Mouse (Mus musculus): ENCODE measurements around the gene Pfdn6.
"Not testable (repeated sequence)": the region's sequence is repeated elsewhere in the genome, so short reads cannot be mapped to it uniquely, and the experiment has no call there.

Gene Pfdn6

GRCm38 (mm10) chr17:33940206-33940805 lies at the start of gene Pfdn6, which contains the start of gene Wdr46:
Pfdn6 (minus strand) TSS chr17:33940343.
Wdr46 (plus strand) TSS chr17:33940660.
- peak; percentile 96 for DNase-seq (ENCODE audit: low read depth, low spot score)

GRCm38 (mm10) chr17:33982136-33982535 lies 42.0 kb upstream of the Pfdn6 start:
- DNase-seq (ENCODE audit: low read depth, low spot score): not testable (repeated sequence)

GRCm38 (mm10) chr17:33981192-33981909 lies 41.2 kb upstream of the Pfdn6 start:
- DNase-seq (ENCODE audit: low read depth, low spot score): peak; percentile 96

- DNase-seq (ENCODE audit: low read depth, low spot score): no peak
Observed at GRCm38 (mm10) chr17:33980181-33981035, 40.3 kb upstream of the Pfdn6 start.

- DNase-seq (ENCODE audit: low read depth, low spot score): no peak
Observed at GRCm38 (mm10) chr17:33979512-33980050, 39.4 kb upstream of the Pfdn6 start.

DNA sequence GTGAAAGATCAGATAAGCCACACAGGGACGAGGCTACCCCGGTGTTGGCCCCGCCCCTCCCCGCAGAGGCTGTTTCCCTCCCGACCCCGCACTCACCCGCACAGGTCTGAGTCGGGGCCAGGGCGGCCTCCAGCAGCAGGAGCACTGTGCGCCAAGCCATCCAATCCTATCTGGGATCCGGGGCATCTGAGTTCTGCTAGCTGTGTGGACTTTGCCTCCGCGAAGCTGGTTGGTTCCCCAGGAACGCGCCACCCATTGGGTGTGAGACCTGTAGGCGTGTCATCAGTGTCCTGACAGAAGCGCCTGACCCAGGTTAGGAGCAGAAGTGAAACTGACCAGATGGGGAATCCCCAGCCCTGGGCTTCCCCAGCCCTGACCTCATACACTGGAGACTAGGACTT lies 38.5 kb upstream of the Pfdn6 start:
- peak; percentile 50 for DNase-seq (ENCODE audit: low read depth, low spot score)

- no peak for DNase-seq (ENCODE audit: low read depth, low spot score)
Observed at GRCm38 (mm10) chr17:33977861-33978557, 37.9 kb upstream of the Pfdn6 start.

- no peak for DNase-seq (ENCODE audit: low read depth, low spot score)
Observed at GRCm38 (mm10) chr17:33973572-33973971, 33.4 kb upstream of the Pfdn6 start.

- no peak for DNase-seq (ENCODE audit: low read depth, low spot score)
Observed at GRCm38 (mm10) chr17:33972691-33973090, 32.5 kb upstream of the Pfdn6 start.

- no peak for DNase-seq (ENCODE audit: low read depth, low spot score)
Observed at GRCm38 (mm10) chr17:33969394-33969793, 29.3 kb upstream of the Pfdn6 start.

GRCm38 (mm10) chr17:33968927-33969326 lies 28.8 kb upstream of the Pfdn6 start:
- DNase-seq (ENCODE audit: low read depth, low spot score): no peak

DNA sequence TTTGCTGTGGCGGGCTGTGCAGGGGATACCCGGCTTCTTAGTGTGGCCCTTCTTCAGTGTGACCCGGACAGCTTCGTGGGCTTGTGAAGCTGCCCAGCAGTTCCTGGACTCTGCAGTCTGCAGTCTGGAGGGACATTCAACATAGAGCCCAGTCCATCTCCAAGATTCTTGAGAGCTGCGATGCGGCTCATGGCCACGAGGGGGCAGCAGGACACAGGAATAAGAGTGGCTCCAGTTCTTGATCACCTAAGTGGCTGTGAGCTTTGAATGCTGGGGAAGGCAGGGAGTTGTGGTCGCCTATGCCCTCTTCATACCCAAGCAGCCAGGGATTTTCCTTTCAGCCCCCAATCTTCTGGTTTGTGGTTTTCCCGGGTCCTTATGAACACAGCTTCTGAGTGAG lies 28.3 kb upstream of the Pfdn6 start:
- no peak for DNase-seq (ENCODE audit: low read depth, low spot score)

DNA sequence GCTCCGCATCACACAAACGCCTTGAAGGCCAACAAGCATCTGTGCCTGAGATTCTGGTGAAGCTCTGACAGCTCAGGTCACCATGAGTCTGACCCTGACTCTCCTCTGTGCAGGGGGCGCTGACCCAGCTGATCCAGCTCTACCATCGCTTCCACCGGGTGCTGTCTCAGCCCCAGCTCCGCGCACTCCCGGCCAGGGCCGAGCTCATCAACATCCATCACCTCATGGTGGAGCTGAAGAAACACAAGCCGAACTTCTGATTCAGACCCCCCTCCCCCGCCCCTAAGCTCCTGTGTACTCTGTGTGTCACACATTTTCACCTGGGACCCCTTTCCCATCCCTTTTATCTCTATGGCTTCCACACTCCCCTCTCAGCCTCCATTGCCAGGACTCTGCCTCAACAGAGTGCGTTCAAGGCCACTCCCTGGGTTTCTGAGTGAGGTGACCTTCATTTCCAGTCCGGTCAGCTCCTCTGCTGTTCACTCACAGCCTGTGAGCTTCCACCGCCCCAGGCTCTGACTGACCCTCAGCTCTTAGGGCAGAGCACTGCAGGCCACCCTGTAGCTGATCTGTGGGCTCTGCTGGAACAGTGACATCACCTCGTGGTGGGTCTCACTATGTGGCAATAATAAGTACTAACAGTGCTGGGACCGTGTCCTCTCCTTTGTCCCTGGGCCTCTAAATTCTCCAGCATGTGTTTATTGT lies 25.9 kb upstream of the Pfdn6 start:
- no peak for DNase-seq (ENCODE audit: low read depth, low spot score)

DNA sequence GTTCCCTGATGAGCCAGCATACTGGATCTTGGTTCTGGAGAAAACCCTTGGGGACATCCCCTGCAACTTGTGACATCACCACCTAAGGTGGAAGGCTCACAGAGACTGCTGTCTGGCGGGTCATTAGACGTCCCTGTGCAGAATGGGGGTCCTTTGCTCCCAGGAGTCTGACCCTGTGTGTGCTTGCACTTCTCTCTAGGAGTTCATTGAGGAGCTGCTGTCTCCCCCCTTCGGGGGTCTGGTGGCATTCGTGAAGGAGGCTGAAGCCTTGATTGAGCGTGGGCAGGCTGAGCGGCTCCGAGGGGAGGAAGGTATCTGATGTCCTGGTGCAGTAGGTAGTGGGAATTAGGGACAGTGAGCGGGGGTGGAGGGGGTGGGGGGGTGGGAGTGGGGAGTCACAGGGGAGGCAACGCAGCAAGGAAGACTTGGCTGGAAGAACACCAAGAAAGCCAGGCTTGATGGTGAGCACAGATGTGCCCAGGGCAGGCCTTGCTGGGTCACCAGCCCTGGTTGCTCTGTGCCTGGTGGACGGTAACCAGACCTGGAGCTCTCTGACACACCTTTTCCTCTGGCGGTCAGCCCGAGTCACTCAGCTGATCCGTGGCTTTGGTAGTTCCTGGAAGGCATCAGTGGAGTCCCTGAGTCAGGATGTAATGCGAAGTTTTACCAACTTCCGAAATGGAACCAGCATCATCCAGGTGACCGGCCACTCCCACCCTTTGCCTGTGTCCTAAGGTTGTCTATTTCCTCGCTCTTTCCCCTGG lies 25.1 kb upstream of the Pfdn6 start:
- no peak for DNase-seq (ENCODE audit: low read depth, low spot score)

- DNase-seq (ENCODE audit: low read depth, low spot score): no peak
Observed at GRCm38 (mm10) chr17:33962876-33963275, 22.7 kb upstream of the Pfdn6 start.

DNA sequence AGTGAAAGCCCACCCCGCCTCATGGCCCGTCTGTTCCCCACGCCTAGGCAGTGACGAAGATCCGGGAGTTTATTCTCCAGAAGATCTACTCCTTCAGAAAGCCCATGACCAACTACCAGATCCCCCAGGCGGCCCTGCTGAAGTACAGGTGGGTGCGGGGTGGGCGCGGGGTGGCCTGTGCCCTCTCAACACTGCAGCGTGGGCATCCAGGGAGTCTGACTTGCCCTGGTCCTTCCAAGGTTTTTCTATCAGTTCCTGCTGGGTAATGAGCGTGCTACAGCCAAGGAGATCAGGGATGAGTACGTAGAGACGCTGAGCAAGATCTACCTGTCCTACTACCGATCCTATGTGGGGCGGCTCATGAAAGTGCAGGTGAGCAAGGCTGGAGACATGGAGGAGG lies 19.8 kb upstream of the Pfdn6 start:
- DNase-seq (ENCODE audit: low read depth, low spot score): no peak

DNA sequence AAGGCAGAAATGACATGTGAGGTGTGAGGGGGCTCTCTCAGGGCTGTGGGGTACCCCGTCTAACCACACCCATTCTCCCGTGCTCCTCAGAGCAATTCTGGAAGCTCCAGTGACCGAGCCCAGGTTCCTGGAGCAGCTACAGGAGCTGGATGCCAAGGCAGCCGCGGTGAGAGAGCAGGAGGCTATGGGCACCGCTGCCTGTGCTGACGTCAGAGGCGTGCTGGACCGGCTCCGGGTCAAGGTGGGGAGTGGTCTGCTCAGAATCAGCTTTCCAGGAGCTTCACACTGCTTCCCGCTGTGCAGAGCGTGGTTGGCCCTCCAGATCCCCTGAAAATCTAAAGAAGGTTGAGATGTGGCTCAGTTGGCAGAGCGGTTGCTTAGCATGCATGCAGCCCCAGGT lies 19.0 kb upstream of the Pfdn6 start:
- no peak for DNase-seq (ENCODE audit: low read depth, low spot score)

DNA sequence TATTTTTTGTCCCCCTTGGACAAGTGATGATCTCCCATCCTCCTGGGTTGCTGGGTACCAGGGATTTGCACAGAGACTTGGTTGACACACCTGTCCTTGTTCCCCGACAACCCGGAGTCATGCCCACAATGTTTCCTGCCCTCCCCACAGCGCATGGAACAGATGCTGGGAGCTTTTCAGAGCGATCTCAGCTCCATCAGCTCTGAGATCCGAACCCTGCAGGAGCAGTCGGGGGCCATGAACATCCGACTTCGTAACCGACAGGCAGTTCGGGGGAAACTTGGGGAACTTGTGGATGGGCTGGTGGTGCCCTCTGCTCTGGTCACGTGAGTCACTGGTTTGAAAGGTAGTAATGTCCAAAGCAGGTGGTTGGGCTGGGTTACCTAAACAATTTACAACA lies 18.3 kb upstream of the Pfdn6 start:
- no peak for DNase-seq (ENCODE audit: low read depth, low spot score)

- no peak for DNase-seq (ENCODE audit: low read depth, low spot score)
Observed at GRCm38 (mm10) chr17:33957493-33957892, 17.4 kb upstream of the Pfdn6 start.

DNA sequence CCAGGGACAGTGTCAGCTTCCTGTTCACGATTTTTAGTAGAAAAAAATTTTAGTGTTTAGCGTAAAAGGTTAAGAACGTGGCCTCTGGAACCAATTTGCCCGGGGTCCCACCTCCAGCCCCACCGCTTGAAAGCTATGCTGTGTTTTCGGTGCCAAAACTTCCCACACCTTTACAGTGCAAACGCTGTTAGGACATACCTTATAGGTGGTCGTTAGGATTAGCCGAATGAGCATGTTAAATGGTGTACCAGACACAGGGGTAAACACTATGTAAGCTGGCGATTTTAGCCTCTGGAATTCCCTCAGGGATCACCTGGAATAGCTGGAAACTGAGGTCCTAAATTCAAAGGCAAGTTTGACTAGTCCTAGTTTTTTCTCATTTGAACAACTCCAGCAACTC lies 16.2 kb upstream of the Pfdn6 start:
- DNase-seq (ENCODE audit: low read depth, low spot score): no peak

Measured in telencephalon, adult 2 months (tissue).